Mouse (Mus musculus): ENCODE measurements at regions not wholly inside any gene's neighbourhood (a gene's known extent, or its start where the extent isn't known, plus 50 kb on each side); places are given as distances from the start of the nearest gene placed in this dataset.

GRCm38 (mm10) chr11:45595372-45595771, 256.5 kb upstream of the Clint1 start:
- Histone ChIP-seq H3K9ac (replicated peaks; ENCODE audit: low read length) (no peak overlapping the region), H3K4me1 (ENCODE audit: insufficient read depth, low read length) (no peaks in the 10 kb centered on the region), H3K4me3 (ENCODE audit: low read length) (no peak overlapping the region), H3K9me3 (ENCODE audit: low read length) (no peaks in the 10 kb centered on the region), H3K36me3 (ENCODE audit: insufficient read depth, low read length) (no peaks in the 10 kb centered on the region), H3K27ac (ENCODE audit: low read length) (no peak overlapping the region), H3K4me2 (replicated peaks; ENCODE audit: low read depth, low read length) (no peak overlapping the region), H3K27me3 (ENCODE audit: insufficient read depth, low read length) (no peaks in the 10 kb centered on the region)
- WGBS = 49% methylated on average over 6 of the region's 6 CpGs
- no peak for ATAC-seq (ENCODE audit: low FRiP score, low TSS enrichment)

GRCm38 (mm10) chr11:45621824-45622223, 230.0 kb upstream of the Clint1 start:
- no peaks in the 10 kb centered on the region for H3K27me3 ChIP-seq (ENCODE audit: insufficient read depth, low read length)
- no peaks in the 10 kb centered on the region for H3K36me3 ChIP-seq (ENCODE audit: insufficient read depth, low read length)
- ATAC-seq (ENCODE audit: low FRiP score, low TSS enrichment) = no peak
- H3K4me3 ChIP-seq (ENCODE audit: low read length) = no peak overlapping the region
- H3K27ac ChIP-seq (ENCODE audit: low read length) = no peak overlapping the region
- no peak overlapping the region for H3K9ac ChIP-seq (replicated peaks; ENCODE audit: low read length)
- H3K4me1 ChIP-seq (ENCODE audit: insufficient read depth, low read length) = no peaks in the 10 kb centered on the region
- no peaks in the 10 kb centered on the region; the same call in 1 of the 2 replicates for H3K9me3 ChIP-seq (ENCODE audit: low read length)
- H3K4me2 ChIP-seq (replicated peaks; ENCODE audit: low read depth, low read length) = no peak overlapping the region
- 88% methylated on average over 2 of the region's 2 CpGs for WGBS

GRCm38 (mm10) chr11:45622701-45623100, 229.2 kb upstream of the Clint1 start:
- ATAC-seq (ENCODE audit: low FRiP score, low TSS enrichment) = no peak
- Histone ChIP-seq H3K4me2 (replicated peaks; ENCODE audit: low read depth, low read length) (no peak overlapping the region), H3K9me3 (ENCODE audit: low read length) (no peaks in the 10 kb centered on the region; the same call in 1 of the 2 replicates), H3K36me3 (ENCODE audit: insufficient read depth, low read length) (no peaks in the 10 kb centered on the region), H3K27me3 (ENCODE audit: insufficient read depth, low read length) (no peaks in the 10 kb centered on the region), H3K4me3 (ENCODE audit: low read length) (no peak overlapping the region), H3K9ac (replicated peaks; ENCODE audit: low read length) (no peak overlapping the region), H3K4me1 (ENCODE audit: insufficient read depth, low read length) (no peaks in the 10 kb centered on the region), H3K27ac (ENCODE audit: low read length) (no peak overlapping the region)
- 89% methylated on average over 5 of the region's 5 CpGs for WGBS

- Histone ChIP-seq H3K4me2 (replicated peaks; ENCODE audit: low read depth, low read length) (no peak overlapping the region), H3K4me1 (ENCODE audit: insufficient read depth, low read length) (no peaks in the 10 kb centered on the region), H3K9me3 (ENCODE audit: low read length) (no peaks in the 10 kb centered on the region; the same call in 1 of the 2 replicates), H3K27me3 (ENCODE audit: insufficient read depth, low read length) (no peaks in the 10 kb centered on the region), H3K27ac (ENCODE audit: low read length) (no peak overlapping the region), H3K36me3 (ENCODE audit: insufficient read depth, low read length) (no peaks in the 10 kb centered on the region), H3K9ac (replicated peaks; ENCODE audit: low read length) (no peak overlapping the region), H3K4me3 (ENCODE audit: low read length) (no peak overlapping the region)
- ATAC-seq (ENCODE audit: low FRiP score, low TSS enrichment) = no peak
- 72% methylated on average over 7 of the region's 7 CpGs for WGBS
Measured at GRCm38 (mm10) chr11:45624233-45624632, 227.6 kb upstream of the Clint1 start.

- no peak overlapping the region for H3K9ac ChIP-seq (replicated peaks; ENCODE audit: low read length)
- 0 out of 2 replicates have a peak, but pooled peaks have one; percentile 46 for ATAC-seq (ENCODE audit: low FRiP score, low TSS enrichment)
- H3K4me1 ChIP-seq (ENCODE audit: insufficient read depth, low read length) = no peaks in the 10 kb centered on the region
- no peak overlapping the region for H3K27ac ChIP-seq (ENCODE audit: low read length)
- no peaks in the 10 kb centered on the region; the same call in 1 of the 2 replicates for H3K9me3 ChIP-seq (ENCODE audit: low read length)
- H3K36me3 ChIP-seq (ENCODE audit: insufficient read depth, low read length) = no peaks in the 10 kb centered on the region
- WGBS = 19% methylated on average over 1 of the region's 1 CpGs
- H3K27me3 ChIP-seq (ENCODE audit: insufficient read depth, low read length) = no peaks in the 10 kb centered on the region
- H3K4me3 ChIP-seq (ENCODE audit: low read length) = no peak overlapping the region
- no peak overlapping the region for H3K4me2 ChIP-seq (replicated peaks; ENCODE audit: low read depth, low read length)
Measured at GRCm38 (mm10) chr11:45629250-45629649, 222.6 kb upstream of the Clint1 start.

DNA sequence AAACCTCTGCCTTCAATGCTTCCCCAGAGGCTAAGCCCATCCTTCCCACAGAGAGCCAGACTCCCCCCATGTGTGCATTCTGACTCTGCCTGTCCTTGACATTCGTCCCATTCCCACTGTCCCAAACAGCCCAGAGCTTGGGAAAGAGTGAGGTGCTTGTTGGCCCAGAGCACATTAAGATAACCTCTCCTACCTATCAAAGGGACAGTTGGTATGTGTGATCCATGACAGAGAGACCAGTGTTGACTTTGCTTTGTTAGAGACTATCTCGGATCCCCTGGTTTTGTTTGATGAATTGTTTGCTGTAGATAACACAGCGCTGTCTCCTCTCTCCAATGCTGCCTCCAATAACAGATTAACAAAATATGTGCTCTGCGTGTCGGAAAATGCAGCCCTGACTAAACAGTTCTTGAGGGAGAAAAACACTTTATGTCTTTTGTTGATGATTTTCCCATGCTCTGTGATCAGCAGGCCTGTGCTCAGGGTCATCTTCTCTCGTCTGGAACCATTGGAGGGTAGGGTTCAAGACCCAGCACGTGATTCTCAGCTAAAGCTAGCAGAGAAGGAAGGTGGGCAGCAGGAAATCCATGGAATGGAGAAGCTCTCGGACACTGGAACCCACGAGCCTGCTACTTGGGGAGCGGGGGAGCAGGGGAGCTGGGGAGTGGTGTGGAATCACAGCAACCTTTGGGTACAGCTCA, 217.2 kb upstream of the Clint1 start:
- no peaks in the 10 kb centered on the region for H3K27me3 ChIP-seq (ENCODE audit: insufficient read depth, low read length)
- H3K4me2 ChIP-seq (replicated peaks; ENCODE audit: low read depth, low read length) = no peak overlapping the region
- no peak for ATAC-seq (ENCODE audit: low FRiP score, low TSS enrichment)
- H3K4me1 ChIP-seq (ENCODE audit: insufficient read depth, low read length) = no peaks in the 10 kb centered on the region
- H3K4me3 ChIP-seq (ENCODE audit: low read length) = no peak overlapping the region
- no peaks in the 10 kb centered on the region for H3K36me3 ChIP-seq (ENCODE audit: insufficient read depth, low read length)
- 74% methylated on average over 10 of the region's 10 CpGs for WGBS
- H3K9ac ChIP-seq (replicated peaks; ENCODE audit: low read length) = no peak overlapping the region
- no peaks in the 10 kb centered on the region for H3K9me3 ChIP-seq (ENCODE audit: low read length)
- H3K27ac ChIP-seq (ENCODE audit: low read length) = no peak overlapping the region

GRCm38 (mm10) chr11:45635896-45636295, 216.0 kb upstream of the Clint1 start:
- ATAC-seq (ENCODE audit: low FRiP score, low TSS enrichment) = no peak
- H3K4me3 ChIP-seq (ENCODE audit: low read length) = no peak overlapping the region
- H3K9ac ChIP-seq (replicated peaks; ENCODE audit: low read length) = no peak overlapping the region
- H3K36me3 ChIP-seq (ENCODE audit: insufficient read depth, low read length) = no peaks in the 10 kb centered on the region
- H3K4me2 ChIP-seq (replicated peaks; ENCODE audit: low read depth, low read length) = no peak overlapping the region
- H3K27me3 ChIP-seq (ENCODE audit: insufficient read depth, low read length) = no peaks in the 10 kb centered on the region
- WGBS = 83% methylated on average over 4 of the region's 4 CpGs
- H3K27ac ChIP-seq (ENCODE audit: low read length) = no peak overlapping the region
- no peaks in the 10 kb centered on the region for H3K4me1 ChIP-seq (ENCODE audit: insufficient read depth, low read length)
- H3K9me3 ChIP-seq (ENCODE audit: low read length) = no peaks in the 10 kb centered on the region

DNA sequence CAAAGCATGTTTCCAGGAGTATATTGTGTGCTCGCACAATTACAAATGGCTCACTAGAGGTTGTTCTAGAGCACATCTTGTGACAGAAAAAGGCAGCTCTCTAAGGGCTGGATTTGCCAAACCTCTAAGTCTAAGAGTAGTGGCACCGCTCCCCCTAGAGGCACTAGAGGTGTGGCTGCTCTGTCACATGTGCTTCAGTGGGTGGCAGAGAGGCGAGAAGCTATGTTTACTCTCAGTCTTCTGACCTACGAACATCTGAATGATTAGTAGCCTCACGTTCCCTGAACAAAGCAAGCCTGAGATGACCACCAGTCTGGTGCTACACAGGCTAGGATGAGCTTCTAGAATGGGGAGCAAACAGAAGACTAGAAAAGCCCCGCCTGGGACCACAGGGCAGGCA, 212.6 kb upstream of the Clint1 start:
- WGBS = 71% methylated on average over 6 of the region's 6 CpGs
- Histone ChIP-seq H3K27ac (ENCODE audit: low read length) (no peak overlapping the region), H3K9ac (replicated peaks; ENCODE audit: low read length) (no peak overlapping the region), H3K9me3 (ENCODE audit: low read length) (no peaks in the 10 kb centered on the region), H3K4me1 (ENCODE audit: insufficient read depth, low read length) (no peaks in the 10 kb centered on the region), H3K36me3 (ENCODE audit: insufficient read depth, low read length) (no peaks in the 10 kb centered on the region), H3K27me3 (ENCODE audit: insufficient read depth, low read length) (no peaks in the 10 kb centered on the region), H3K4me2 (replicated peaks; ENCODE audit: low read depth, low read length) (no peak overlapping the region), H3K4me3 (ENCODE audit: low read length) (no peak overlapping the region)
- ATAC-seq (ENCODE audit: low FRiP score, low TSS enrichment) = no peak

DNA sequence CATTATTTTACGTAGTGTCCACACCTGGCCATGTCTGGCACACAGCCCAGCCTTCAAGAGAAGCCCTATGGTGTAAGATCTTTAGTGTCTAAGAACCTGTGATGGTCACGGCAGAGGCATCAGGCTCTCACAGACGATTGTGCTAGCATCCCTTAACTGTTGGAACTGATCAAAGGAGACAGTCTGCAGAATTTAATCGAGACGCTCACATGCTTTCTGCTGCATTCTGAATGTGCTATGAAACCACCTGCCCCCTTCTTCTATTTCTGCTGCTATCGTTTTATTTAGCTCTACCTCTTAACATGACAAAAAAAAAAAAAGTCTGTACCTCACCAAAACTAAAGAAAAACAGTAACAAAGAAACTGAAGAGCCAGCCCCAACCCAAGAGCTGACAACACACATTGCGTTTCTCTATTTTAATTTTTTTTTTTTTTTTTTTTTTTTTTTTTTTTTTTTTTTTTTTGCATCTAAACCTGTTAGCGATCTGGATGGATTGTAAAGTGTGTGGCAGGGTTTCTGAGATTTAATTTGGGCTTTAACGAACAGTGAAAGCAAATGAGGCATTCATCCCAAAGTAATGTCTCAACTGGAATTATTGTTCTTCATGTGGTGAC, 209.6 kb upstream of the Clint1 start:
- Histone ChIP-seq H3K4me2 (replicated peaks; ENCODE audit: low read depth, low read length) (no peak overlapping the region), H3K9ac (replicated peaks; ENCODE audit: low read length) (no peak overlapping the region), H3K36me3 (ENCODE audit: insufficient read depth, low read length) (no peaks in the 10 kb centered on the region), H3K4me3 (ENCODE audit: low read length) (no peak overlapping the region), H3K9me3 (ENCODE audit: low read length) (no peaks in the 10 kb centered on the region), H3K4me1 (ENCODE audit: insufficient read depth, low read length) (no peaks in the 10 kb centered on the region), H3K27ac (ENCODE audit: low read length) (no peak overlapping the region), H3K27me3 (ENCODE audit: insufficient read depth, low read length) (no peaks in the 10 kb centered on the region)
- WGBS = 83% methylated on average over 9 of the region's 9 CpGs
- ATAC-seq (ENCODE audit: low FRiP score, low TSS enrichment) = no peak

- H3K27me3 ChIP-seq (ENCODE audit: insufficient read depth, low read length) = no peaks in the 10 kb centered on the region
- no peak overlapping the region for H3K9ac ChIP-seq (replicated peaks; ENCODE audit: low read length)
- H3K27ac ChIP-seq (ENCODE audit: low read length) = no peak overlapping the region
- no peak for ATAC-seq (ENCODE audit: low FRiP score, low TSS enrichment)
- no peak overlapping the region for H3K4me3 ChIP-seq (ENCODE audit: low read length)
- 59% methylated on average over 12 of the region's 12 CpGs for WGBS
- H3K9me3 ChIP-seq (ENCODE audit: low read length) = no peaks in the 10 kb centered on the region
- H3K4me1 ChIP-seq (ENCODE audit: insufficient read depth, low read length) = no peaks in the 10 kb centered on the region
- H3K36me3 ChIP-seq (ENCODE audit: insufficient read depth, low read length) = no peaks in the 10 kb centered on the region
- no peak overlapping the region for H3K4me2 ChIP-seq (replicated peaks; ENCODE audit: low read depth, low read length)
Measured at GRCm38 (mm10) chr11:45643629-45644325, 208.1 kb upstream of the Clint1 start.
